ENCODE assay signal across 8 mouse cellular contexts in the genomic region with DNA sequence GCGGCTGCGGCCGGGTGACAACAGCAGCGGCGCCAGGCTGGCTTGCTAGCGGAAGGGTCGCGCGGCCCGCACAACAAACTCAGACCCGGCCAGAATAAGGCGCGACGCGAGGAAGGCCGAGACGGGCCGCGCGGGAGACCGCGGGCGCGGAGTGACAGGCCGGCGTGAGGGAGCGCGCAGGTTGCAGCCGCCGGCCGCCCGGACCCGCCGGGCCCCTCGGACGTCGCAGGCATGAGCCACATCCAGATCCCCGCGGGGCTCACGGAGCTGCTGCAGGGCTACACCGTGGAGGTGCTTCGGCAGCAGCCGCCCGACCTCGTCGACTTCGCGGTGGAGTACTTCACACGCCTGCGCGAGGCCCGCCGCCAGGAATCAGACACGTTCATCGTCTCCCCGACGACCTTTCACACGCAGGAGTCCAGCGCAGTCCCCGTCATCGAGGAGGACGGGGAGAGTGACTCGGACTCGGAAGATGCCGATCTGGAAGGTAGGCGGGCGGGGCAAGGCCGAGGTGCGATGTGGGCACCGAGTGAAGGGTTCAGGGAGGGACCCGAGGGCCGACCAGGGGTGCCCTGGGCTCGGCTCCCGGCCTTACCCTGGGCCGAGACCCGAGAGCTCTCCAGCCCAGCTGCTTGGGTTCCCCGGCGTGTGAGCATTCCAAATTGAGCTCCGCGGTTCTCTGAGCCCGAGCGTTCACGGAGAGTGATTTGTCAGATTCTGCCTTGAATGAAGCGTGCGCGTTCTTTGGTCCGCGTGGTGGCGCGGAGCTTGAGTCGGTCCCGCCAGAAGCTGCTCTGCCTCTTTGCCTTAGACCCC. TPM values are rescaled to one million over a fixed set of nuclear protein-coding genes. Genes with fewer than 3 reads are reported as not detected.
DNase-seq lines count a peak whose midpoint lies in the region; ATAC-seq and TF ChIP-seq lines count a peak whose summit lies in the region.

No protein-coding gene starts in this region.

- H3K9me3 ChIP-seq in embryonic facial prominence, embryonic 14.5 days (ENCODE audit: control insufficient read depth, low read length) = no peaks in the 10 kb centered on the region
- no peaks in the 10 kb centered on the region for H3K9me3 ChIP-seq in midbrain, postnatal 0 days (ENCODE audit: low read length)

- WGBS in embryonic facial prominence, embryonic 14.5 days = 0% methylated on average over 32 of the region's 92 CpGs
- under 1% methylated on average over 69 of the region's 92 CpGs for WGBS in midbrain, postnatal 0 days

- H3K27me3 ChIP-seq in embryonic facial prominence, embryonic 14.5 days (replicated peaks; ENCODE audit: control insufficient read depth, insufficient read depth, low read length) = no peaks in the 10 kb centered on the region
- no peaks in the 10 kb centered on the region for H3K27me3 ChIP-seq in midbrain, postnatal 0 days (ENCODE audit: insufficient read depth, low read length)

- H3K4me1 ChIP-seq in embryonic facial prominence, embryonic 14.5 days (ENCODE audit: control insufficient read depth, insufficient read depth, low read length) = peaks cover 12% of the 10 kb centered on the region
- H3K4me1 ChIP-seq in midbrain, postnatal 0 days (ENCODE audit: insufficient read depth, low read length) = peaks cover 19% of the 10 kb centered on the region

- DNase-seq in 3T3-L1 (ENCODE audit: low read depth, low spot score) (peak; percentile 69), liver (peak; percentile 47)
- peak; percentile 28 to 31 for DNase-seq in adrenal gland, postnatal 4 days (ENCODE audit: low spot score in 2 of 2)
- DNase-seq in embryonic facial prominence, embryonic 14.5 days (ENCODE audit: low spot score) = peak; percentile 88
- peak; percentile 49 for DNase-seq in heart, adult 8-10 months (ENCODE audit: low spot score)
- DNase-seq in kidney, adult 9 months = peak; percentile 48
- peak; percentile 80 for DNase-seq in midbrain, postnatal 0 days (ENCODE audit: low spot score)
- DNase-seq in spleen, postnatal 10 days (ENCODE audit: low spot score in 2 of 2) = peak; percentile 60 to 66

- peak overlapping the region; percentile 95 for H3K4me2 ChIP-seq in embryonic facial prominence, embryonic 14.5 days (ENCODE audit: low read depth, low read length)
- H3K4me2 ChIP-seq in midbrain, postnatal 0 days (ENCODE audit: low read depth, low read length, poor library complexity, severe bottlenecking) = peak overlapping the region; percentile 78

- peak; percentile 58 for ATAC-seq in embryonic facial prominence, embryonic 14.5 days (ENCODE audit: low read depth)
- ATAC-seq in midbrain, postnatal 0 days (ENCODE audit: low FRiP score) = peak; percentile 63

- peak overlapping the region; percentile 65 for H3K27ac ChIP-seq in embryonic facial prominence, embryonic 14.5 days (replicated peaks; ENCODE audit: low read depth, low read length)
- peak overlapping the region; percentile 85 for H3K27ac ChIP-seq in midbrain, postnatal 0 days (ENCODE audit: low read depth, low read length)

- peak; percentile 42 for TF ChIP-seq CTCF in midbrain, postnatal 0 days (IDR thresholded peaks at IDR 0.05)

- H3K9ac ChIP-seq in embryonic facial prominence, embryonic 14.5 days (ENCODE audit: low read depth, low read length) = peak overlapping the region; percentile 87
- H3K9ac ChIP-seq in midbrain, postnatal 0 days (replicated peaks; ENCODE audit: low read length, poor library complexity, severe bottlenecking) = peak overlapping the region; percentile 77

- H3K4me3 ChIP-seq in embryonic facial prominence, embryonic 14.5 days (ENCODE audit: low read depth, low read length) = peak overlapping the region; percentile 89
- H3K4me3 ChIP-seq in midbrain, postnatal 0 days (ENCODE audit: low read depth, low read length) = peak overlapping the region; percentile 85

- no peaks in the 10 kb centered on the region for H3K36me3 ChIP-seq in embryonic facial prominence, embryonic 14.5 days (ENCODE audit: control insufficient read depth, insufficient read depth, low read length)
- H3K36me3 ChIP-seq in midbrain, postnatal 0 days (ENCODE audit: insufficient read depth, low read length) = no peaks in the 10 kb centered on the region

RNA-seq across cellular contexts. Expression of a gene that starts 3.3 kb away (rescaled TPM):
- total RNA-seq in adrenal gland, postnatal 4 days (2021) = 10 to 100 TPM; 43.9 to 47.9 TPM
- 35.3 and 36.0 TPM in 2 replicates for polyA plus RNA-seq in embryonic facial prominence, embryonic 14.5 days (2014; fragmentation: Nextera tagmentation; extraction: Ambion mirVana)
- total RNA-seq in heart, adult 8-10 months (2022) = 10 to 100 TPM; 80.5 to 91.0 (median 88.1) TPM
- 107 and 137 TPM in 2 replicates for total RNA-seq in midbrain, postnatal 0 days (2014; rRNA removed)
- polyA plus RNA-seq in midbrain, postnatal 0 days (2015; fragmentation: Nextera tagmentation; extraction: Ambion mirVana) = 44.8 and 49.7 TPM in 2 replicates

RNA-seq across cellular contexts. Expression of a gene that starts 30.5 kb away (rescaled TPM):
- total RNA-seq in adrenal gland, postnatal 4 days (2021) = 100 to 1,000 TPM in 1 of 2 experiments, 10 to 100 TPM in 1; 92.7 to 115 TPM
- polyA plus RNA-seq in embryonic facial prominence, embryonic 14.5 days (2014; fragmentation: Nextera tagmentation; extraction: Ambion mirVana) = 24.0 and 27.1 TPM in 2 replicates
- total RNA-seq in heart, adult 8-10 months (2022) = 100 to 1,000 TPM; 189 to 257 (median 218) TPM
- 32.5 and 50.8 TPM in 2 replicates for total RNA-seq in midbrain, postnatal 0 days (2014; rRNA removed)
- 44.4 and 45.4 TPM in 2 replicates for polyA plus RNA-seq in midbrain, postnatal 0 days (2015; fragmentation: Nextera tagmentation; extraction: Ambion mirVana)

RNA-seq across cellular contexts. Expression of a gene that starts 43.2 kb away (rescaled TPM):
- 10 to 100 TPM; 80.1 to 80.7 TPM for total RNA-seq in adrenal gland, postnatal 4 days (2021)
- polyA plus RNA-seq in embryonic facial prominence, embryonic 14.5 days (2014; fragmentation: Nextera tagmentation; extraction: Ambion mirVana) = 36.4 and 39.5 TPM in 2 replicates
- total RNA-seq in heart, adult 8-10 months (2022) = 10 to 100 TPM; 41.7 to 50.7 (median 49.6) TPM
- total RNA-seq in midbrain, postnatal 0 days (2014; rRNA removed) = 43.1 and 61.9 TPM in 2 replicates
- polyA plus RNA-seq in midbrain, postnatal 0 days (2015; fragmentation: Nextera tagmentation; extraction: Ambion mirVana) = 36.7 and 37.3 TPM in 2 replicates

Comparison
In these comparisons a context has a peak if more than half of its experiments do, and no peak if none do; other contexts are left out.
1. Peak in every context shown above with its lines: DNase-seq, ATAC-seq, H3K4me3 ChIP-seq and H3K27ac ChIP-seq.
2. DNase-seq: peak in every context shown above with its lines; median percentile 88 in embryonic facial prominence, embryonic 14.5 days; 80 in midbrain, postnatal 0 days; 69 in 3T3-L1; 63 in spleen, postnatal 10 days; 49 in heart, adult 8-10 months; 48 in kidney, adult 9 months; 47 in liver; 30 in adrenal gland, postnatal 4 days.